Mouse (Mus musculus): ENCODE measurements around the gene Odf3. TPM values are rescaled to one million over a fixed set of nuclear protein-coding genes. Genes with fewer than 3 reads are reported as not detected.
A peak's percentile ranks its signal among the peaks of the same experiment; 100 is the strongest.

The Odf3 gene
- total and polyA plus RNA-seq, 2 experiments from 2014 or later, result 0.10 TPM; not detected in 1

- no peaks in the 10 kb centered on the region for H3K36me3 ChIP-seq (ENCODE audit: insufficient read depth)
- no peaks in the 10 kb centered on the region; the same call in 1 of the 2 replicates for H3K27me3 ChIP-seq (ENCODE audit: insufficient read depth, low read length)
- DNase-seq (no peak), ATAC-seq (no peak)
- H3K9me3 ChIP-seq (ENCODE audit: low read length), result no peaks in the 10 kb centered on the region
- 39% methylated on average over 20 of the region's 20 CpGs for WGBS
- H3K4me2 ChIP-seq (ENCODE audit: low read depth), result no peak within 1 kb of the TSS
- TF ChIP-seq CTCF (IDR thresholded peaks at IDR 0.05; ENCODE audit: low read depth), result no peak
- no peak within 1 kb of the TSS for H3K9ac ChIP-seq
- no peak within 1 kb of the TSS for H3K4me3 ChIP-seq (ENCODE audit: low read depth, low read length)
- H3K4me1 ChIP-seq (ENCODE audit: insufficient read depth), result no peaks in the 10 kb centered on the region
- no peak within 1 kb of the TSS for H3K27ac ChIP-seq (ENCODE audit: low read depth, low read length)
These were observed 12.4 kb upstream of the Odf3 start, which contains the start of gene Urah for GRCm38 (mm10) chr7:140834968-140835757. Urah (plus strand) TSS chr7:140835018.

DNA sequence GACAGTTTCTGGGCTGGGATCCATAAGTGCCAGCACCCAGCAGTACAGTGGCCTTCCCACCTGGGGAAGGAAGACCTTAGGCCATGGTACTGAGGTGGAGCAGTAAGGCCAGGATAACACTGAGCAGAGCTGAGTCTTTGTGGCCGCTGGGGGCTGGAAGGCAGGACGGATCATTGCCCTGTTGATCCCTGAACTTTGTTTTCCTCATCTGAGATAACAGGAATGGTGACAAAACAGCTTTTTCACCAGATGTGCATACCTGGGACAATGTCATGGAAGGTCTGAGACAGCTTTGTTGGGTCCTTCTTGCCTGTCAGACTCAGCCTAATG is 11.9 kb upstream of the Odf3 start:
- no peak for TF ChIP-seq CTCF (IDR thresholded peaks at IDR 0.05; ENCODE audit: low read depth)

DNA sequence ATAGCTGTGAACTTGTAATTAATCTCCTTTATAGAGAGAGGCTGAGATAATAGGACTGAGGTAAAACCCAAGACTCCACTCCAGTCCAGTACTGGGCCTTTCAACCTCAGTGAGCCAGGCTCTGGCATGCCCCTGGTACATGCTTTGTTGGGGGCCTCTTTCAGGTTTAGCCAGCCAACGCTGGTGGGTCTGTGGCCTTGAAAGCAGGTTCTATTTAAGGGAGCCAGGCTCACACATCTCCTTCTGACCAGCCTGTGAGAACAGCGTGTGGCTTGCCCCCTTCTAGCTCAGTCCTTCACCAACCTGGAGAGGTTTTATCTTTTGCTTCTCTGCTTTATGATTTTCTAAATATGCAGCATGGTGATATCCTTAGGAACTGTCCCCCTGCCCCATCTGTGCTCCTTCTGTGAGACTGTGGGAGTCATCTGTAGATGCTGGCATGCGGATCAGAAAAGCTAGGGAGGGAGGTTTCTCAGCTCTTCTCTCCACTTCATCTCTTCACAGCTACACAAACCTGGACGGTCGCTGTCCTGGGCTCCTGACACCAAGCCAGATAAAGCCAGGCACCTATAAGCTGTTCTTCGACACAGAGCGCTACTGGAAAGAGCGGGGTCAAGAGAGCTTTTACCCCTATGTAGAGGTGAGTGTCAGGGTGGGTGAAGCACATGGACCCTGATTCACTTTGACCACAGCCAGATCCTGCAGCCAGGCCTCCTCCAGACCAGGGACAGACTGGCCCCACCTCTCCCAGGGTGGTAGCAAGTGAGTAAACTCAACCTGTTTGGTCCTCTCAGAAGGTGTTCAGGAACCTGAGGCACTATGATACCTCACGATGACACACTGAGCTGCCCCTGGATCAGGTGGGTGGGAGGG is 11.1 kb upstream of the Odf3 start:
- Histone ChIP-seq H3K4me2 (ENCODE audit: low read depth) (no peak overlapping the region), H3K4me3 (ENCODE audit: low read depth, low read length) (no peak overlapping the region), H3K4me1 (ENCODE audit: insufficient read depth) (no peaks in the 10 kb centered on the region), H3K9ac (no peak overlapping the region), H3K27ac (ENCODE audit: low read depth, low read length) (no peak overlapping the region), H3K9me3 (ENCODE audit: low read length) (no peaks in the 10 kb centered on the region), H3K27me3 (ENCODE audit: insufficient read depth, low read length) (no peaks in the 10 kb centered on the region; the same call in 1 of the 2 replicates), H3K36me3 (ENCODE audit: insufficient read depth) (no peaks in the 10 kb centered on the region)
- no peak for TF ChIP-seq CTCF (IDR thresholded peaks at IDR 0.05; ENCODE audit: low read depth)
- DNase-seq (peak; percentile 56), ATAC-seq (peak; percentile 66)
- WGBS, result 71% methylated on average over 9 of the region's 9 CpGs

More for the DNA sequence above, 11.9 kb upstream of the Odf3 start:
- Histone ChIP-seq H3K27me3 (ENCODE audit: insufficient read depth, low read length) (no peaks in the 10 kb centered on the region; the same call in 1 of the 2 replicates), H3K9me3 (ENCODE audit: low read length) (no peaks in the 10 kb centered on the region), H3K36me3 (ENCODE audit: insufficient read depth) (no peaks in the 10 kb centered on the region), H3K4me1 (ENCODE audit: insufficient read depth) (no peaks in the 10 kb centered on the region), H3K9ac (no peak overlapping the region), H3K27ac (ENCODE audit: low read depth, low read length) (no peak overlapping the region), H3K4me3 (ENCODE audit: low read depth, low read length) (no peak overlapping the region), H3K4me2 (ENCODE audit: low read depth) (no peak overlapping the region)
- no peak for ATAC-seq
- DNase-seq, result no peak
- WGBS, result 75% methylated on average over 2 of the region's 2 CpGs

DNA sequence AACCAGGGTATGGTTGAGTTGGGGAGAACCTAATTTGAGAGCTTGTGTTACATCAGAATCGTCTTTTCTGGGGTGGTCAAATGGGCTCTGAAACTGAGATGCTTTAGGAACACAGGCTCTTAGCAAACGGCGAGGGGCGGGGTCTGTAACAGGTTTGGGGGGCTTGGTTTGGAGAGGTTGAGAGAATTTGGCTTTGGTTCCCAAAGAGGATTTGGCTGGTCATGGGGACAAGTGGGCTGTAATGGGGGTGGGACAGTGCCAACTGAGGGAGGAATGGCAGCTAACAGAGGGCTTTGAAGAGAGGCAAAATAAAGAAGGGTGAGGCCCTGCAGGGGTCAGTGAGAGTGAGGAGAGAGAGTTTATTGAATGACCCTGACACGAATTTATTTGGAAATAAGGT is 8.0 kb upstream of the Odf3 start:
- Histone ChIP-seq H3K27ac (ENCODE audit: low read depth, low read length) (no peak overlapping the region), H3K9me3 (ENCODE audit: low read length) (no peaks in the 10 kb centered on the region), H3K4me3 (ENCODE audit: low read depth, low read length) (no peak overlapping the region), H3K9ac (no peak overlapping the region), H3K4me1 (ENCODE audit: insufficient read depth) (no peaks in the 10 kb centered on the region), H3K27me3 (ENCODE audit: insufficient read depth, low read length) (no peaks in the 10 kb centered on the region; the same call in 1 of the 2 replicates), H3K36me3 (ENCODE audit: insufficient read depth) (no peaks in the 10 kb centered on the region), H3K4me2 (ENCODE audit: low read depth) (no peak overlapping the region)
- TF ChIP-seq CTCF (IDR thresholded peaks at IDR 0.05; ENCODE audit: low read depth), result no peak
- DNase-seq (no peak), ATAC-seq (no peak)
- 50% methylated on average over 5 of the region's 5 CpGs for WGBS

- ATAC-seq (no peak), DNase-seq (no peak)
- Histone ChIP-seq H3K9me3 (ENCODE audit: low read length) (no peaks in the 10 kb centered on the region), H3K4me3 (ENCODE audit: low read depth, low read length) (no peak overlapping the region), H3K9ac (no peak overlapping the region), H3K27me3 (ENCODE audit: insufficient read depth, low read length) (no peaks in the 10 kb centered on the region; the same call in 1 of the 2 replicates), H3K4me2 (ENCODE audit: low read depth) (no peak overlapping the region), H3K27ac (ENCODE audit: low read depth, low read length) (no peak overlapping the region), H3K4me1 (ENCODE audit: insufficient read depth) (no peaks in the 10 kb centered on the region), H3K36me3 (ENCODE audit: insufficient read depth) (no peaks in the 10 kb centered on the region)
- TF ChIP-seq CTCF (IDR thresholded peaks at IDR 0.05; ENCODE audit: low read depth), result no peak
- WGBS, result 42% methylated on average over 19 of the region's 19 CpGs
These were observed 6.6 kb upstream of the Odf3 start for GRCm38 (mm10) chr7:140840750-140841735.

GRCm38 (mm10) chr7:140843806-140844205 is 3.8 kb upstream of the Odf3 start:
- Histone ChIP-seq H3K9ac (no peak overlapping the region), H3K4me1 (ENCODE audit: insufficient read depth) (no peaks in the 10 kb centered on the region), H3K4me3 (ENCODE audit: low read depth, low read length) (no peak overlapping the region), H3K27me3 (ENCODE audit: insufficient read depth, low read length) (no peaks in the 10 kb centered on the region; the same call in 1 of the 2 replicates), H3K27ac (ENCODE audit: low read depth, low read length) (no peak overlapping the region), H3K4me2 (ENCODE audit: low read depth) (no peak overlapping the region), H3K36me3 (ENCODE audit: insufficient read depth) (no peaks in the 10 kb centered on the region), H3K9me3 (ENCODE audit: low read length) (no peaks in the 10 kb centered on the region)
- ATAC-seq (no peak), DNase-seq (no peak)
- TF ChIP-seq CTCF (IDR thresholded peaks at IDR 0.05; ENCODE audit: low read depth), result no peak
- WGBS, result 80% methylated on average over 7 of the region's 7 CpGs

Data from forebrain, postnatal 0 days (tissue).